Mouse (Mus musculus): ENCODE data around the gene Klhdc7a.

Klhdc7a gene

DNA sequence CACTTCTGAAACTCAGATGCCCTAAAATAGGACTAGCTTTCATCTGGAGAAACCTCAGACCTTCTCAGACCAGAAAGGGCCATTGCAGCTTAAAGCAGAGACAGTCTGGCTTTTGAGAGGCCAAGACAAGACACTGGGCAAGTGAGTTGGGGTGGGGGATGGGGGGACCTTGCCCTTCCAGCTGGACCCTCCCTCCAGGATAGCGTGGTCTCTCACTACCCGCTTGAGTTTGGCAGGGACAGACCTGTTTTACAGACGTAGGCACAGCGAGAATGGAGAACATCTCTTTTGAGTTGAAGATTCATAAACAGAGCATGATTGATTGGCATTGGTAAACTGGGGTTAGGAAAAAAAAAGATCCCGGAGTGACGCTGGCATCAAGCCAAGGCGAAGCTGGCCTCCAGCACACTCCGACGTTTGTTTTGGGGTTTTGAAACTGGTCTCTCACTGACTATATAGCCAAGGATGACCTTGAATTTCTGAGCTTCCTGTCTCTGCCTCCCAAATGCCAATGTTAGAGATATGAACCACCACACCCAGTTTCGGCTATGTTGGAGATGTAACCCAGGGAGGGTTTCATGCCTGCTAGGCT lies 7.0 kb downstream of the Klhdc7a start:
- DNase-seq (ENCODE audit: extremely low read depth, low read depth) = no peak

GRCm38 (mm10) chr4:139960086-139960713 lies 7.6 kb downstream of the Klhdc7a start:
- no peak for DNase-seq (ENCODE audit: extremely low read depth, low read depth)

GRCm38 (mm10) chr4:139959188-139959587 lies 8.6 kb downstream of the Klhdc7a start:
- no peak for DNase-seq (ENCODE audit: extremely low read depth, low read depth)

GRCm38 (mm10) chr4:139950876-139951485 lies 16.8 kb downstream of the Klhdc7a start:
- no peak for DNase-seq (ENCODE audit: extremely low read depth, low read depth)

GRCm38 (mm10) chr4:139950431-139950848 lies 17.4 kb downstream of the Klhdc7a start:
- DNase-seq (ENCODE audit: extremely low read depth, low read depth) = no peak

DNA sequence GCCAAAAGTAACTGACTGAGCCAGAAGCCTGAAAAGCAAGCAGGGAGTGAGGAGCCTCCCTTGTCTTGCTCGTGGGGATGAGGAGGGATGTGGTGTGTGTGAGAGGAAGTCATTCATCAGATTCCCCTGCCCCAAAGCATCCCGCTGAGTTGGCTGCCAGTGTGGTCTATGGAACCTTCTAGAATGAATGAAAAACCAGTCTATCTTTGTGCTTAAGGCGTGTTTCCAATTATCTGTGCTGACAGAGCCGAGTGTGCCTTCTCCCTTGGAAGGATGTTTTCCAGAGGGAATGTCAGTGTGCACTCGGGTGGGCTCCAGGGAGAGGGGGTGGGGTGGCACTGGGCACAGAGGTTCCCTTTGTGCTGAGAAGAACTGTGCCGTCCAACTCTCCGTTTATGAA lies 19.2 kb downstream of the Klhdc7a start:
- no peak for DNase-seq (ENCODE audit: extremely low read depth, low read depth)

GRCm38 (mm10) chr4:139947341-139947740 lies 20.5 kb downstream of the Klhdc7a start:
- no peak for DNase-seq (ENCODE audit: extremely low read depth, low read depth)

GRCm38 (mm10) chr4:139941831-139942230 lies 26.0 kb downstream of the Klhdc7a start:
- no peak for DNase-seq (ENCODE audit: extremely low read depth, low read depth)

DNA sequence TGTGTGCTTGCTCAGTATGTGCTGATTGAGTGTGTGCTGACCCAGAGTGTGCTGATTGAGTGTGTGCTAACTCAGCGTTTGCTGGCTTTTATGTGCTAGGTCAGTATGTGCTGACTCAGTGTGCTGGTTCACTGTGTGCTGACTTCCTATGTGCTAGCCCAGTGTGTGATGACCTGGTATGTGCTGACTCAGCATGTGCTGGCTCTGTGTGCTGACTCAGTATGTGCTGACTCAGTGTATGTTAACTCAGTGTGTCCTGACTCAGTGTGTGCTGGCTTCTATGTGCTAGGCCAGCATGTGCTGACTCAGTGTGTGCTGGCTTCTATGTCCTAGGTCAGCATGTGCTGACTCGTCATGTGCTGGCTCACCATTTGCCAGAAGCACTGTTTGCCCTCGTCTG lies 32.3 kb downstream of the Klhdc7a start:
- no peak for DNase-seq (ENCODE audit: extremely low read depth, low read depth)

- no peak for DNase-seq (ENCODE audit: extremely low read depth, low read depth)
These were observed 34.6 kb downstream of the Klhdc7a start for GRCm38 (mm10) chr4:139932970-139933801.

DNA sequence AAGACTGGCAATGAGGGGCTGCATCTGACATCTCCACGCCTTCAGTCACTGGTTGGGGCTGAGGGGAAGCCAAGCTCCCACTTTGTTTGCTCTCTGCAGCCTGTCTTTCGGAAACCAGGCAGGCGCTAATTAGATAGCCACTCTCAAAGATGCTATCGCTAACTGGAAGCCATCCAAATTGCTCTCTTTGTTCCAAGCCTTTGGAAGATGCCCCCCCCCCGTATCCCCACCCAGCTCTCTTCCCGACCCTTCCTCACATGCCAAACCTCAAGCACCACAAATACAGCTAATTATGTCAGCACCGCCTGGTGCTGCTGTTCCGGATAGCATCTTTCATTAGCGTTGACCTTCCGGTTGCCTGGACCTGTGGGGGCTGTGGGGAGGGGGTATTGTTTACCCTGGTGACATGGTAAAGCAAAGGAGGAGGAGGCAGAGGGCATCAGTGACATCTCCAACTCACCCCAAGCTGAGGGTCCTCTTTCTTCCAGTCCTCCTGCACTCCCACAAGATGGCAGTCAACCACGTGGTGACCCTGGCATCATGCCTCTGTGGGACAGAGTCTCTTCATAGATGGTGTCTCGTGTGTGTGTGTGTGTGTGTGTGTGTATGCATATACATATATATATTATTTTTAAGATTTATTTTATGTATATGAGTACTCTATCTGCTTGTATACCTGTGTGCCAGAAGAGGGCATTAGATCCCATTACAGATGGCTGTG lies 35.9 kb downstream of the Klhdc7a start:
- DNase-seq (ENCODE audit: extremely low read depth, low read depth) = no peak

DNA sequence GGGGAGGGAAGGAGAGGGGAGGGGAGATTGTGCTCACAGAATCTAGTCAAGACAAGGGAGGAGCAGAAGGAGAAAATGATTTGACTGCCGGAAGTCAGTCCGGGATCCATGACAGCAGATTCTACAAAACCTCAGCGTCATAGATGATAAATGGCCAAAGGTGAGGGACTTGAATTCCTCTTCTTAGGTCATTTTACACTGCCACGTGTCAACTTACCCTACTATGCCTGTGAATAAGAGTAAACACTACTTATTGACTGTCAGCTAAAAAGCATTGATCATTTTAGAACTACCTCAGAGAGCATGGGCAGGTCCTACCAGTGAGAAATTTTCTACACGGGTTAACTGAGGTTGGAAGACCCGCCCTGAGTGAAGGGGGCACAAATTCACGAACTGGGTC lies 36.9 kb downstream of the Klhdc7a start:
- DNase-seq (ENCODE audit: extremely low read depth, low read depth) = no peak

GRCm38 (mm10) chr4:139926161-139926561 lies 41.7 kb downstream of the Klhdc7a start:
- no peak for DNase-seq (ENCODE audit: extremely low read depth, low read depth)

DNA sequence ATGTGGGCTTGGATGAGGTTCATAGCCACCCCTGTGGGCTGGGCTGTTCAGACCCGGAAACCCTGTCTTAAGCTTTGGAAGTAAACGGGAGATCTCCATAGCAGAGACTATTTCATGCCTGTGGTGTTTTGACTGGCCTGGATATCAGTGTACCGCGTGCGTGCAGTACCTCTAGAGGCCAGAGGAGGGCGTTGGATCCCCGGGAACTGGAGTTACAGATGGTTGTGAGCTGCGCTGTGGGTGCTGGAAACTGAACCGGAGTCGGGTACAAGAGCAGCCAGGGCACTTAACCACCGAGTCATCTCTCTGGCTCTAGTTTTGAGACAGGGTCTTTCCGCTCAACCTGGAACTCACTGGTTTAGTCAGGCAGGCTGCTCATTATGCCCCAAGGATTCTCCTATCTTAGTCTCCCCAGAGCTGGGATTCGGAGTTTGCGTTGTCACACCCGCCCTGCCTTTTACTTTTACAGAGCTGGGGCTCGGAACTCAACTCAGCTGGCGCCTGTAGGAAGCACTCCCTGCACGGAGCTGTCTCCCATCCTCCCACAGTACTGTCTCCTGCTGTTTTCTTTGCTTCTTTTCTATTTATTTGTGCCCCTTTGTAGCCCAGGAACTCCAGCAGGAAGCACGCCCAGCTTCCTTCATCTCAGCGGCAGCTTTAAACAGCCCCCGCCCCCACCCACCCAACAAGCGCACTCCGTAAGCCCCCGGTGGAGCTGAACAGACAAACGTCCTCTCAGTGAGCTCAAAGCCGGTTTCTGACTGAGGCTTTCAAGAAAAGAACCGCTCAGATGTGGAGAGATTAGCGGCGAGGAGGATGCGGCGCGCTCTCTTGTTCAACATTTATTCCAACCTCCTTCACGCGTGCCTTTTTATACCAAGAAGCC lies 42.3 kb downstream of the Klhdc7a start:
- no peak for DNase-seq (ENCODE audit: extremely low read depth, low read depth)

DNA sequence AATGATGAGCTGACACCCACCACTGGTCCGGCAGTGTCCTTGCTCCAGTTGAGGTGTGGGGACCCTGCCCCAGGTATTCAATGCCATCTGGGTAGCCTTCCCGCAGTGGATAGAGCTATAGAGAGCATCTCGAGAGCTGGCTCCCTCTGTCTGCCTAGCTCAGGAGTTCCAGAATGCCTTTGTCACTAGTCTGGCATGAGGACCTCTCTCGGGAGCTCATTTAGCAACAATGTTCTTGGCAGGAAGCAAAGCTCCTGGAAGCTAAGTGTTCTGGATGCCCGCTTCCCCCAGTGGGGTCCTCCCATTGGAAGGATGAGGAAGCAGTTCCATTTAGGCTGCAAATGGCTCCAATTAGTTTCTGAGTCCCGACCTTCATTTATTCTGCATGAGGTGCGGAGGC lies 51.1 kb downstream of the Klhdc7a start:
- DNase-seq (ENCODE audit: extremely low read depth, low read depth) = no peak

Data from MEL-GATA-1-ER (cell line).